Mouse (Mus musculus) regulatory T cell (primary cell): ENCODE measurements around the gene Pld1.

Source experiments
- in situ Hi-C: fragments of 300-600 bp; cut with MboI, MseI; formaldehyde crosslinking; loops from one replicate; pipeline ENCODE4 v1.15.1; 2025; ENCODE audit warnings: high pct_unique_total_duplicates

Gene Pld1

DNA sequence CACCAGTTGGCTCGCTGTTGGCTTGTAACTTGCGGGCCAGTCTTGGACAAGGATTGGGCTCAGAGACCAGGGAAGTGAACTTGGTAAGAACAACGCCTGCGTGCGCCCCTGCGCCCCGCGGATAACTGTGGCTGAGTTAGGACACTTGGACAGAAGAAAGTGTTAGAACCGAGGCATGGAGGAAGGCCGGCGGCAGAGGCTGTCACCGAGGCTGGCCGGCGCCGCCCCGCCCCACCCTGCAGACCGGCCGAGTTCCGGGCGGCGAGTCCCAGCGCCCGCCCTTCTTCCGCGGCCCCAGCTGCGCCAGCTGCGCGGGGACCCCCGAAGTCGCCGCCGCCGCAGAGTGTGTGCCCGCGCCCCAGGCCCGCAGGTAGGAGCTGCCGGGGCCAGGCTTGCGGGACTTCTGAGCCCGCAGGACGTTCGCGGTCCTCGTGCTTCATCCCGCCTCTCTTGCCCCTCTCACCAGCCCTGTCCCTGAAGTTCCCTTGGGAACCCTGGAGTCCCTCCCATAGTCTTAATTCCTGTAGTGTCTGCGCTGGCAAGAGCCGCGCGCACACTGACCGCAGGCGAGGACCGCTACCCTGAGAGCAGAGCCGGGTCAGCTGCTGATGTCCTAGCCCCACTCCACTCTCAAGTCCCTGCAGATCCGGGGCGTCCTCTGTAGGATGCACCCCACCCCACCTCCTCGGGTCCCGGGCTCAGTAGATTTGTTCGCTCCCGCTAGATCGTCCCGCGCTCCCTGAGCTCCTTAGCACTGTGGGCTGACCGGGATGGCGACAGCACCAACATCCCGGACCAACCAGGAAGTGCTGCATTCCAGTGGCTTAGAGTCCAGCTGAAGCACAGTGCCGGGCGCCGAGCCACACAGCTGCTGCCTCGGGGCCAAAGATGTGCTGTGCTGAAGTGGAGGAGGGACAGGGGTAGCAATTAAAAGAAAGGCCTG is at the start of gene Pld1:
Gene Pld1, plus strand, starts transcription at position 315 of the 943 bp plus-strand sequence.
- in situ Hi-C loops: no loop called here

DNA sequence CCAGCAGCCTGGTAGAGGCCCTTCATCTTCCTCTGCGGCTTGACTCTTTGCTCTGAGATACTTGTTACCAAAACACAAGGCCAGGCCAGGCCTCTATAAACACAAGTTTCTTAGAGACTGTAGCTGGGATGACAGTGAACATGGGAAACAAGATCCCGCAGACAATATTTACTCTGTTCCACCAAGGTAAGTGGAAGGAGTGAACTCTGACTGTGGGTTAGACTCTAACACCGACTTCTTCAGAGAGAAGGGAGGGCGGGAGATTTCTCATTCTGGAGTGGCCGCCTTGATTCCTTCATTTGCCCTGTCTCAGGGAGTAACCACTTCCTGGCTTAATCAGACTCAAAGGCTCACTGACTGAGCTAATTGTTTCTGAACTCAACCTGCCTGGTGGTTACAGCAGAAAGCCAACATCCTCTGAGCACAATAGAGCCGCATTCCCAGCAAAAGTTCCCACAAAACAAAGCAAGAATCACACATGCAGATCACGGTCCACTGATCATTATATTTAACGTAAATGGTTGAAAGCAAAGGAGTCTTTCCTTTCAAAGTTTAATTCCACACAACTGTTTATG is 42.1 kb upstream of the Pld1 start, which contains the start of gene Tmem212:
Gene Tmem212, minus strand, starts transcription at position 51 of the 575 bp plus-strand sequence.
- in situ Hi-C loops: no loop called here

DNA sequence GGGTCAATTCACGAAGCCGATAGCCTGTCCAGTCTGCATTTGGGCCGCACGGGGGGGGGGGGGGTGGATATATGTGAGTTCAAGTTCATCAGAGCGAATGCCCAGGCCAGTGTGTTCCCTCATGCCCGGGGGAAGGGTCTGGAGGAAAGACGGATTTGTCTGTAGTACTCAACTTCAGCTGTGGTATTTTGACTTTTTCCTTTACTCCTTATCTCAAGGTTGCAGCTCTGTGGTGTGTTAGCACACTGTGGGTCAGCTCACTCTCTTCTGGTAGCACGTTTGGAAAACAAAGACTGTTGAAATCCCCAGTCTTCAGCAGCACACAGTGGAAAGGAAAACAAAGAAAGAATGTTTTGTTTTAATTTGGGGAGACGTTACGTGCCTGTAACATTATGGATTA is 40.3 kb upstream of the Pld1 start:
- in situ Hi-C loops: no loop called here

DNA sequence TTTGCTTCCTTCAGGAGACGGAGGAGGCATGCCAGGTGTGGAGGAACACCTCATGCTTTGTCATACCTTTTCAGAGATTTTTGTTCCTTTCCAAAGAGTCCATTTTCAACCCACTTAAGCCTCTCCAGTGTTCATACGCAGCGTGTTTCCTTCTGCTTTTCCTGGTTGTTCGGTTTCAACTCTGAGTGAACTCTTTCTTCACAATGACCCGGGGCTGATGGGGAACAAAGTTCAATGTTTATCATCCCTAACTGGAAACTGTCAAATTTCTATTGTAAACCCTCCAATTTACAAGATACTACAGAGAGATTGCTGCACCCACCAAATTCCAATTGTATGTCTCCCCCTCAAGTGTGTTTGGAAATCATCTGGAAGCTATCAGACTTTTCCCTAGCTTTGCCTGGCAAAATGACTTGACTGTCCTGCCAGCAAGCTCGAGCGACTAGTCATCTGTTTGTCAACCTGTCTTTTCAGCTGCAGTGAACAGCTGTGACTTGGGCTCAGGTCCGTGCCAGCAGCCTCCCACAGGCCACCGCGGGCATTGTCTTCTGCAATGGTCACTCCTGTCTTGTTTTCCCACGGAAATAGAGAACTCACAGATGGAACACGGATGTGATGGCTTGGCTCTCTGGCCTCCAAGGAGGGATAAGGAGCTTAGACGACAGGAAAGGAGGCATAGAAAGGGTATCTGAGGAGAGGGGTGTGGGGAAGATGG is 39.3 kb upstream of the Pld1 start:
- in situ Hi-C loops: no loop called here

DNA sequence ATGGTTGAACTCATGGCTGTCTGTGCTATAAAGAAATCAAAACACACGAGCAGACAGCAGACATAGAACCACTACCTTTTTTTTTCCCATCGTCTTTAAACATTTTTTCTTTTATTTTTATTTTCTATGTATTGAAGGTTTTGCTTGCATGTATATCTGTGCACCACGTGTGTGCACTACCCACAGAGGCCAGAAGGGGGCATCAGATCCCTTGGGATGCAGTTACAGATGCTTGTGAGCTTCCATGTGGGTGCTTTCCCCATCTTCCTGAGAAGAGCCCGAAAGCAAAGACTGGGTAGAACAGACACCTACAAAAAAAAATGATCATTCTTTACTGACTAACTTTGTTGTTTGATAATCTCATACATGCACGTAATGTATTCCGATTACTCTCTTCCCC is 36.6 kb upstream of the Pld1 start:
- in situ Hi-C loops: no loop called here

DNA sequence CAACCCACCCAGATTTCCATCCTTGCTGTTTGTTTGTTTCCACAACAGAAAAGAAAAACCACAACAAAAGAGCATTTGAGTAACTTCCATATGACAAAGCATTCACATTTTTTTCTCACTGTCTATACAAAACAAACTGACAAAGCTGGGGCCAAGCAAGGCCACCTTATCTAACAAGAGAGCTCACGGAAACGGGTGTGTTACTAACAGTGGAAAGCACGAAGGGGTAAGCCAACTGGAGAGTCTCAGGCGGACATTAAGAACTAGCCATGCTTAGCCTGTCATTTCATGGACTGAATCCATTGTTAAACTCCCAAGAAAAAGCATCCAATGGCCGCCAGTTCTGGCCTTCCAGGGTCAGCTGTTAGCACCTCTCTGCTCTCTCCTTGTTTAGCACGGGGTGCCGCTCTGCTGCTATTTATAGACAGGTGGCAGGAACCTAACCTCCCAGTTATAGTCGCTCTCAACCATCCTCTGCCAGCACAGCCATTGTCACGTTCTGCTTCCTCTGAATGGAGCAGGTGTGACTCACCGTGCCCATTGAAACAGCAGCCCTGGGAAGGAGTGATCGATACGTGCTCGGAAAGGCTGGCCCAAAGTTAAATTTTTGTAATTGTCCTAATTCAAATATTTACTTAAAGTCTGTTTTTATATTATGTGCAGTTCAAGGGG is 33.7 kb upstream of the Pld1 start:
- in situ Hi-C loops: no loop called here

DNA sequence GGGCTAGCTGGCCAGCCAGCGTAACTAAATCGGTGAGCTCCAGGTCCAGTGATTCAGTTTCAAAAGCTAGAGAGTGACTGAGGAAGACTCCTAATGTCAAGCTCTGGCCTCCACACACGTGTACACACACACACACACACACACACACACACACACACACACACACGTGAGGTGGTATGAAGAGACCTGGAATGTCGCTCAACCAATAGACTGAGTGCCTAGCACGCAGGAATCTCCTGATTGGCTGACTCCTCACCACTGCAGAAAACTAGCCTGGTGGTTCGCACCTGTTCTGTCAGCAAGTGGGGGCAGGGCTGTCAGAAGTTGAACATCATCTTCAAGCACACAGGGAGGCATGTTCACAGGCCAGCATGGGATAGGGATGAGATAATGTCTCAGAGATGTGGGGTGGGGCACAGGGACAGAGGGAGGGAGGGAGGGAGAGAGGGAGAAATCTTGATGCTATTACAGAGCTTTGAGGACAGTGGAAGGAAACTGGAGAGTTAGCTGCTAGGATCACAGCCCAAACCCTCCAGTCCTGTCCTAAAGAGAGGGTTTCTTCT is 31.8 kb upstream of the Pld1 start:
- in situ Hi-C loops: no loop called here

DNA sequence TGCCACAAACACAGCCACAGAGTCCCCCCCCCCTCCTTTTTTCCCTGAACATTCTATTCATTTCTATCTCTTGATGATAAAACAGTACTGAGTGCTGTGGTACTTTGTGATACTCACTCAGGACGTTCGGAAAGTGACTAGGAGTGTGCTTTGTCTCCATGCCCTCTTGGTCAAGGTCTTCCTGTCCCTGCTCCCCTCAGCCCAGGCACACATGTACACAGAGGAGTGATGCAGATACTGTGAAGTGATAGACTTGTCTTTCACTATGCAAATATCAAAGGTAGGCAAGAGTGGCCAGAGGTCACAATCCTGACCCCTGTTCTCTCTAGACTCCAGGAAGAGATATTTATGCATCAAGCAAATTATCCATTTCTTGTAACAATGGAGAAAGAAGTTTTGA is 31.2 kb upstream of the Pld1 start:
- in situ Hi-C loops: no loop called here

DNA sequence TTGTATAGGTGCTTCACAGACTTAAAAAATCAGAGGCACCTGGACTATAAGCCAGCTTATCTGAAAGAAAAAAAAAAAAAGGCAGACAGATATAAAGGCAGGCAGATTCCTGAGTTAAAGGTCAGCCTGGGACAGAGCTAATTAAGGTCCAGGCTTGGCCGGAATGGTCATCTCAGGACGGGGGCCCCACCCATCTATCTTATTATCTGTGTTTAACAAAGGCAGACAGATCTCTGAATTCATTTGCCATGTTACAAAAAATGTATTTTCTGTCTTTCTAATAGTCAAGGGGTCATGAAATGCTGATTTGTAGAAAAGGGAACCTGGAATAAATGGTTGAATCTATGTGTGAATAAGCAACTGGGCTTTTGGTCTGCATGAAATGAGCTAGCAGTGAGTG is 30.2 kb upstream of the Pld1 start:
- in situ Hi-C loops: no loop called here

DNA sequence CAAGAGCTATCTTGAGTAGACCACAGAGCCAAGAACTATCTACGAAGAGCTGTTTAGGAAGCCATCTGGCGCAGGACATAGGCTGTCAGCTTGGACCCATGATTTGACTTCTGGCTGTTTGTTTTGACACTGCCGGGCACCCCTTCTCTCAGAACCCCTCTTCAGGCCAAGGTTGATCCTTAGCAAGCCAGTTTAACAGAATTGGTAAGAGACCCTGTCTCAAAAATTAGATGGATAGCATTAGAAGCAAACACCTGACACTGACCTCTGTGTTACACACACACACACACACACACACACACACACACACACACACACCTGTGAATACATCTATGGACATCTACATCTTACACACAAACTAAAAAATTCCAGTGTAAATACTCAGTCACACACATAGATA is 29.5 kb upstream of the Pld1 start:
- in situ Hi-C loops: no loop called here

DNA sequence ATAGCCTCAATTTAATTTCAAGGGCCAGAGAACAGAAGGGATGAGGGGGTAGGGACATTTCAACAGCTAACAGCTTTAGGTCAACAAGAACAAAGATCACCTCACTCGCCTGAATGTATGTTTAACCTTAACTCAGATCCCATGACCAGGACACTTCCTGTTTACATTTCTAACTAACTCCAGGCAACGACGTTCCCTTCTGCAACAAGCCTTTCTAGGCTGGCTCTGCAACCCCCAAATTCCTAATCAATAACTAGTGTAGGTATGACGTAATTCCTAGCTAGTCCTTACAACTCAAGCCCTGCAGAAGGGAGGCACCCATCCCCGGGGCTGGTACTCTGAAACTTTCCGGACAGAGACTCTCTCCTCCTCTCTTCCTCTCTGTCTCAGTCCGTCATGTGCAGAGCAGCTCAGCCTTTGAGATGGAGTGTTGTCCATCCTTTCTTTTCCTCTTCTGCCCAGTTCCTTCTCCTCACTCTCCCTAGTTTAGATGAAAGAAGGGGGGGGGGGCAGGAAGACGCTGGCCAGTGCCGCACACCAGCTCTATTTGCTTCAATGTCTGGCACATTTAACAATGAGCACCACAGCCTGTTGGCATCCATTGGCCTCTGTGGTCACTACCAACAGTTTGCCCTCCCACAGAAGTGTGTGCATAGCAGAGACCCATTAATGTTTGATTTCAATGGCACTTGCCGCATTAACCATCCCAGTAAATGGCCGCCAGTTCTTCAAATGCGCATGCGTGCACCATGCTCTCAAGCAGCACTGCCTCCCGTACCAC is 19.6 kb upstream of the Pld1 start:
- in situ Hi-C loops: no loop called here

DNA sequence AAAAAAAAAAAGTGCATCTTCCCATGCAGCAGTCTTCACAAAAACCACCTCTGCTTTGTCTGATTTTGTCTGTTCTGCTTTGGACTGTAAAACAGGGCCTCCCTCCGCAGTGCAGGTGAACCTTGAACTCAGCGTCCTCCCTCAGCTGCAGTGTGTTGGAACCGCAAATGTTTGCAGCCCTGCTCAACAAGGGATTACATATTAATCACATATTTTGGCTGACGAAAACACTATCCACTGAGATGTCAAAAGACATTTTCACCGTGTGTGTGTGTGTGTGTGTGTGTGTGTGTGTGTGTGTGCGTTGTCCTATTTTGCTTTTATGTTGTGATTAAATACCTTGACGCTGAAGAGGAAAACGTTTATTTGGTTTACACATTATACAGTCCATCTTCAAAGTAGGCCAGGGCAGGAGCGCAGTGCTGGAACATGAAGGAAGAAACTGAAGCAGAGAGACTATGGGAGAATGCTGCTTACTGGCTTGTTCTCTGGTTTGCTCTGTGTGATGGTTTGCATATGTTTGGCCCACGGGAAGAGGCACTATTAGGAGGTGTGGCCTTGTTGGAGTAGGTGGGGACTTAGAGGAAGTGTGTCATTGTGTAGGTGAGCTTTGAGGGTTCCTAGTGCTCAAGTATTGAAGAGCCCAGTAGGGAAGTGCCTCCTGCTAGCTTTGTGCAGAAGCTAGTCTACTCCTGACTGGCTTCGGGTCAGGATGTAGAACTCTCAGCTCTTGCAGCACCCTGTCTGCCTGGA is 17.1 kb upstream of the Pld1 start:
- in situ Hi-C loops: no loop called here

DNA sequence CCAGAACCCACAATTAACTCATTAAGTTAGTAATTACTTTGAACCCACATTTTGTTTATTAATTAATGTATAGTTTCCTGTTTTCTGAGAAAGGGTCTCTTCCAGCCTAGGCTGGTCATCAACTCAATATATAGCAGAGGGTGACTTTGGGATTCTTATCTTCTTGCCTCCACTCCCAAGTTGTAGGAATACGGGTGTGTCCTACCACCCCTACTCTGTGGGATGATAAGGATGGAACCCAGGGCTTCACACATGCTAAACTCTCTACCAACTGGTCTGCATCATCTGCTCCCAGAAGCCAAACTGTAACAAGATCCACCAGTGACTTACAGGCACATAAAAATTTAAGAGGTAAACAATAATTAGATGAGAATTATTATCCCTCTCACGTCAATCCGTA is 14.5 kb upstream of the Pld1 start:
- in situ Hi-C loops: no loop called here

DNA sequence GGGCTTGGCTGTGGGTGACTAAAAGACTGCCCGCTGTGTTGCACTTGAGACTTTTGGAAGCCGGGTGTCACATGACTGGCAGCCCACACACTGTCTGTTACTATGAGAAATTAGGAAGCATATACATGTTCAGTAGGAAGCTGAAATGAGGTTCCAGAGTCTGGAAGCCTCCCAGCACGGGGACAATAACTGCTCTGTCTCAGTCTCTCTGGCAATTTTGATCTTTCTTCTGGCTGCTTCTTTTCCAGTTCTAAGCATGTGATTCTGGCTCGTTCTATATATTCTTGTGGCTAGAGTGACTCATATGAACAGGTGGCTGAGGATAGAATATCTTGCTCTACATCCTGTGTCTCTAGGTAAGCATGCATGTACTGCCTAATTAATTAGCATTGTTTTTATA is 9.3 kb upstream of the Pld1 start:
- in situ Hi-C loops: no loop called here

DNA sequence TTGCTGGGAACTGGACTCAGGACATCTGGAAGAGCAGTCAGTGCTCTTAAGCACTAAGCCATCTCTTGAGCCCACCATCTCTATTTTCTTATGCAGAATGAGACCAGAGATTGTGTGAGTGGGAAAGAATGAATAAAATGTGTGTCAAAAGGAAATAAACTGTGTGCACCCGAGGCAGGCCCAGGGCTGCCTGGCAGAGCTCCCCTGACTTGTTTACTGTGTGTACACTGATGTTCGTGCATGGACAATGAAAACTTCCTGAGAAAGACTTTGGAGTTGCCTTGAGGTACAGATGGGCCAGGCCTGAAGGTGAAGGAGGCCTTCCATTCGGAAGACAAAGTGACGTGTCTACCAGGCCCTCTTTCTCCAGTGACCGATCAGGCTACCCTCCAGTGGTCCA is 6.1 kb upstream of the Pld1 start:
- in situ Hi-C loops: no loop called here

DNA sequence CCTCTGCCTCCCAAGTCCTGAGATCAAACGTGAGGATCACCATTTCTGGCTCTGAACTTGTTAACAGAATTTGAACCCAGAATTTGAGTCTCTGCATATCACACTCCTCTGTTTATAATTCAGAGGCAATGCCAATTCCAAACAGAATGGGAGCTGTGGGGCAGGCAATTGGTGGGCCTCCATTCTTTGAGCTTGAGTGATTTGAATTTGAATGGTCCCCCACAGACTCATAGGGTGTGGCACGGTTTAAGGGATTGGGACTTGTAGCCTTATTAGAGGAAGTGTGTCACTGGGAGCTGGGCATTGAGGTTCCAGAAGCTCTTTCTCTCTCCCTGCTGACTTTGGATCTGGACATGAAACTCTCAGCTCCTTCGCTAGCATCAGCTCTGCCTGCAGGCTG is 2.9 kb upstream of the Pld1 start:
- in situ Hi-C loops: no loop called here

DNA sequence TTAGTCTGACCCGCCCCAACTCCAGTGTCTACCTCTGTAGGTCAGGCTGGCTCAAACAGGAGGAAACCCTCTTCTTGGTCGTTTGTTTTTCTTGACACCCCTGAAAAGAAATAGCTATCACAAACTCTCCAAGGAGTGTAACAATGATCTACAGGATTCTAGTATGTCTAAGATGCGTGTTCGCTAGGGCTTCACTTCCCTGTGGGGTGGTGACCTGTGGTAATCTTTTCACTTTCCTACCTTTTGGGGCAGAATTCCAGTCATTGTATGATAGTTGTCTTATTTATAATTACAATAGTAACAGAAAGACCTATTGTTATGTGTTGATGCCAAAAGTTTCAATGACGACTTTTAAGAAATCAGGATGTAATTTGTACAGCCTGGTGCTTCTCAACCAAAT is 1.8 kb upstream of the Pld1 start:
- in situ Hi-C loops: no loop called here

DNA sequence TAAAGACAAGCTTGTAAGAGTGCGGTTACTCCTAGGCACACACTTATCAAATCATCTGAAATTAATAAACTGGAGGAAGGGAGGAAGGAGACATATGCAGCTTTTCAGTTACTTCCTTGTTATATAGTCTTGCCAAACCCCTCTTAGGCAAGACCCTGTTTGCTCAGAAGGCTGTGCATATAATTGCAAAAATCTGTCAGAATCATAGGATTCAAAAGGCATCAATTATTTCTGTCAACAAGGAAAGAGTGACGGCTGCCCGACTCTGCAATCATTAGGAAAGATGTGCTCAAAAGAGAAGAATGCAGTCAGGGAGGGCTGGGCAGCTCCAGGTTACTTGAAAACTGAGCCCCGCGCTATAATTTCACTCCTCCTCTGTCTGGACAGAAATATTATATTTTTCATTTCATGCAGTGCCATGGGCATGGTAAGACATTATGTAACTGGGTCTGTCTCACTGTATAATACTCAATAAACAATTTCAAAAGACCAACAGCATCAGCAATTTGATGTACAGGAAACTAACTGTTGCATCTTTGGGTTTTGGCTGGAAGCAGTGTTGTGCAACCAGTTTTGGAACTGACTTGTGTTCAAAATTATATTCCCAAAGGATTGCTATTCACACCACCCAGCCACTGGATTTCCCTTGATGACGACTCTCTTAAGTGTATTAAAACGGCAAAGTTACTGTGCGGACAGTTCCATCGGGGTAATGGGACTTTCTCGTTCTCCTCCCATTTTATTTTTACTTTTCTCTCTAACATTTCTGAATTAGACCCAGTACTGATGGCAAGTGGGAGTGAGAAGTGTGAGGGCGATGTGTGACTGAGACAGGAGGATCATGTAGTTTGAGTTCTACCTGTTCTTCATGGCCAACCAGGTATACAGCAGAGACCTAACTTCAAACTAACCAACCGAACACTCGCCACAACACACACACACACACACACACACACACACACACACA is 1.1 kb upstream of the Pld1 start:
- in situ Hi-C loops: no loop called here

DNA sequence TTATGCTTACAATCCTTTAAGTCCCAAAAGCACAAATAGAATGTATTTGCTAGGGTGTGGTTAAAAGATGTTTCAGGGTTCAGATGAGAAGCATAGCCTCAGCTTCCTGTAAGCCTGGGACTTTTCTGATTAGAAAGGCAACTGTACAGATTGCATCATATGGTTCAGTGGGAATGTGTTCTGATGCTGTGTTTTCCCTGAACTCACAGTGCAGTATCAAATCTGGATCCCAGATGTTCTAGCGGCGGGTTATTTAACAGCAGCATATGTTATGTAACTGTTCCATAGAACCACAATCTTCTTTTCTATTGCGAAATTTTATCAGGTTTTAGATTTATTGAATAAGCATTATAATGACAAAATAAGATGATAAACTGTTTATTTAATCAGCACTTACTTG is 3.1 kb downstream of the Pld1 start:
- in situ Hi-C loops: no loop called here
